Mouse (Mus musculus) hindbrain, embryonic 13.5 days (tissue): Measurements from ENCODE around the gene Slc30a5. TPM values are rescaled to one million over a fixed set of nuclear protein-coding genes. Genes with fewer than 3 reads are reported as not detected.
A peak's percentile ranks its signal among the peaks of the same experiment; 100 is the strongest.
"Not testable (repeated sequence)": the region's sequence is repeated elsewhere in the genome, so short reads cannot be mapped to it uniquely, and the experiment has no call there.

Experiments used
- ATAC-seq: fragments of 200-750 bp; cut with Nextera tagmentation; 2 replicates; pipeline ENCODE4 v1.8.0; 2017; ENCODE audit warnings: moderate TSS enrichment; ENCODE audit not compliant: low FRiP score
- H3K27ac ChIP-seq: fragments of 300-500 bp; sonication (generic); 2 replicates; pipeline ENCODE4 v1.5.1; 2015; ENCODE audit warnings: inconsistent platforms, mild to moderate bottlenecking, moderate library complexity
- H3K27me3 ChIP-seq: fragments of 300-500 bp; sonication (generic); 2 replicates; pipeline ENCODE4 v1.6.1; 2015; ENCODE audit warnings: mild to moderate bottlenecking, inconsistent platforms
- H3K36me3 ChIP-seq: fragments of 300-500 bp; sonication (generic); 2 replicates; pipeline ENCODE4 v1.6.1; 2015; ENCODE audit warnings: mild to moderate bottlenecking, inconsistent platforms
- H3K4me1 ChIP-seq: fragments of 300-500 bp; sonication (generic); replicated peaks from 2 replicates; pipeline ENCODE4 v1.6.1; 2015; ENCODE audit warnings: inconsistent platforms
- H3K4me2 ChIP-seq: fragments of 300-500 bp; sonication (generic); 2 replicates; pipeline ENCODE4 v1.6.1; 2015; ENCODE audit warnings: inconsistent platforms, mild to moderate bottlenecking, moderate library complexity
- H3K4me3 ChIP-seq: fragments of 300-500 bp; sonication (generic); 2 replicates; pipeline ENCODE4 v1.5.1; 2015; ENCODE audit warnings: mild to moderate bottlenecking, inconsistent platforms
- H3K9ac ChIP-seq: fragments of 300-500 bp; sonication (generic); 2 replicates; pipeline ENCODE4 v1.6.1; 2015; ENCODE audit warnings: mild to moderate bottlenecking, inconsistent platforms
- H3K9me3 ChIP-seq: fragments of 300-500 bp; sonication (generic); 2 replicates; pipeline ENCODE4 v1.6.1; 2016; ENCODE audit warnings: inconsistent platforms
- WGBS: fragments of 180-500 bp; shearing (Covaris S2); methylation state at CpG from one replicate; pipeline ENCODE4 v1.1.7; 2015; 5-methylcytosine and 5-hydroxymethylcytosine counted together
- polyA plus RNA-seq: library from polyadenylated mRNA; unstranded; fragments of >200 nt; fragmentation: Nextera tagmentation; extraction: Ambion mirVana; gene quantifications from 2 replicates; pipeline ENCODE4 v1.2.1, GENCODE M21; 2015

The Slc30a5 gene
- polyA plus RNA-seq, 1 experiment from 2014 or later = 32.9 TPM

DNA sequence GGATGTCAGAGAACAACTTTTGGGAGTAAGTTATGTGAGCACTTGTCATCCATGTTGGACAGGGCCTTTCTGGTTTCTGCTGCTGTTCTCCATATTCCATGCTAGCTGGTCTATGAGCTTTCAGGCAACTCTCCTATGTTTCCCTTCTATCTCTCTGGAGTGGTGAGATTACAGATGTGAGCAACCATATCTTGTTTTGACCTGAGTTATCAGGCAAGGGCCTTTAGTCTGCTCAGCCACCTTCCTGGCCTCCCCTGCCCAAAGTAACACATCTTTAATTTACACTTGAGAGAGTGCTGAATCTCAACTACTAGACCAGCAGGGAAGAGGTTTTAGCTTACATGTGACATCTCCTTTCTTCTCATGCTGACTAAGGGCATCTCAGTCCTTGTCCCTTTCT lies 32.5 kb upstream of the Slc30a5 start:
- H3K27me3 ChIP-seq = no peaks in the 10 kb centered on the region
- H3K9ac ChIP-seq = no peak overlapping the region
- no peak for ATAC-seq
- H3K9me3 ChIP-seq = no peaks in the 10 kb centered on the region
- H3K4me1 ChIP-seq = no peaks in the 10 kb centered on the region; the same call in 1 of the 2 replicates
- no peaks in the 10 kb centered on the region for H3K36me3 ChIP-seq
- no peak overlapping the region for H3K27ac ChIP-seq
- no peak overlapping the region for H3K4me2 ChIP-seq
- H3K4me3 ChIP-seq = no peak overlapping the region

DNA sequence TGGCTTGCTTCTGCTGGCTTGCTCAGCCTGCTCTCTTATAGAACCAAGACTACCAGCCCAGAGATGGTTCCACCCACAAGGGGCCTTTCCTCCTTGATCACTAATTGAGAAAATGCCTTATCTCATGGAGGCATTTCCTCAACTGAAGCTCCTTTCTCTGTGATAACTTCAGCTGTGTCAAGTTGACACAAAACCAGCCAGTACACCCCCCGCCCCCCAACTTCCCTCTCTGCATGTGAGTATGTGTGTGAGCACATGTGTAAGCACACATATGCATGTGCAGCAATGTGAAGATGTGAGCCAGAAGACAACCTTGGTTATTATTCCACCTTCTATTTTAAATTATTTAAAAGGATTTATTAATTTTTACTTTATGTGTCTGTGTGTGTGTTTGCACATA lies 30.7 kb upstream of the Slc30a5 start:
- H3K4me1 ChIP-seq, H3K36me3 ChIP-seq, H3K4me3 ChIP-seq, ATAC-seq, H3K27me3 ChIP-seq, H3K9ac ChIP-seq, H3K27ac ChIP-seq, H3K4me2 ChIP-seq, H3K9me3 ChIP-seq: not testable (repeated sequence)
- 86% methylated on average over 1 of the region's 1 CpGs for WGBS

DNA sequence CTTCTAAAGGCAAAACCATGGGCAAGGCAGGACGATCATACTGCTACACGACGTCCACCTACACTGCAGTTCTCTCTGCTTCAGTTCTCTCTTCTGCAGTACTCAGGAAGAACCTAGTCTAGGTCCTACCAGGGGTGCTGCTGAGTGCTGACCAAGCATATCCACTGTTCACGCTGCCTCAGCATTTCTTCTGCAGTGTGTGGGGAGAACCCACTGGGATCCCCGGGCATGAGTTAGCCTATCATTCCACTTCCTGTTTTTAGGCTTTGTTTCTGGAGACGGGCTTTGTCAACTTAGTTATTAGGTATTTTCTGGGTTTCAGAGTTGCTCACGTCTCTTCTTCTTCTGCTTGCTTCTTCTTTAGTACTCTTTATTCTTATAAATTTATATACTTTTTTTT lies 25.9 kb upstream of the Slc30a5 start:
- H3K9me3 ChIP-seq = no peaks in the 10 kb centered on the region
- ATAC-seq = no peak
- H3K4me1 ChIP-seq = no peaks in the 10 kb centered on the region
- H3K27ac ChIP-seq = no peak overlapping the region
- no peak overlapping the region for H3K9ac ChIP-seq
- H3K27me3 ChIP-seq = no peaks in the 10 kb centered on the region
- no peaks in the 10 kb centered on the region for H3K36me3 ChIP-seq
- H3K4me3 ChIP-seq = no peak overlapping the region
- no peak overlapping the region for H3K4me2 ChIP-seq
- WGBS = 87% methylated on average over 7 of the region's 7 CpGs

DNA sequence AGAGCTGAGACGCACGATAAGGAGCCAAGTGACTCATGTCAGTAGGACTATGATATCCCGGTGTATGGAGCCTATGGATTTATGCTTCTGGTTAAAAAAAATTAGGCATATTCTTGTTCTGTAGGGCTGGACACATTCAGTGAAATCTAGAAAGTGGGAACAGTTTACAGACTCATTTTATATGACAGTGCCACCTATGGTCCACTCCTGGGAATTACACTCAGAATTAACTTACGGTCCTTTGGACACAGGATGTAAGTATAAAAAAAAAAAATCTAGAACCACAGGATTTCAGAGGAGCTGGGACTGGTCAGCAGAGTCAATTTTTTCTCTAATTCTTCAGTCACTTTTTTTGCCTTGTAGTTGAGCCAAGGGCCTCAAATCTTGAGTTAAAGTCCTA lies 20.9 kb upstream of the Slc30a5 start:
- Histone ChIP-seq H3K9me3 (no peaks in the 10 kb centered on the region), H3K4me2 (no peak overlapping the region), H3K4me3 (no peak overlapping the region), H3K27ac (no peak overlapping the region), H3K36me3 (no peaks in the 10 kb centered on the region), H3K4me1 (no peaks in the 10 kb centered on the region), H3K9ac (no peak overlapping the region), H3K27me3 (no peaks in the 10 kb centered on the region)
- 57% methylated on average over 4 of the region's 4 CpGs for WGBS
- ATAC-seq = no peak

DNA sequence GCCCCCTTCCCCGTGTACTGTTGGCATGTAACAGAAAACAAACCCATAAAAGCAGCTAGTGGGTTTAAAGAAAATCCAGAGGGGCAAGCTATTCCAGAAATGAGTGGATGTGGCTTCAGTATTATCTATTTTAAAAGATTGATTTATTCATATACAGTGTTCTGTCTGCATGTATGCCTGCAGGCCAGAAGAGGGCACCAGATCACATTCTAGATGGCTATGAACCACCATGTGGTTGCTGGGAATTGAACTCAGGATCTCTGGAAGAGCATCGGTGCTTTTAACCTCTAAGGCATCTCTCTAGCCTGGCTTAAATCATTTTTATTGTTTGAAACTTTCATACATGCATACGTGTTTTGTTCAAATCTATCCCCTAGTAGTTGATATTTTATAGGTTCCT lies 19.9 kb upstream of the Slc30a5 start:
- Histone ChIP-seq H3K9me3 (no peaks in the 10 kb centered on the region), H3K27ac (no peak overlapping the region), H3K9ac (no peak overlapping the region), H3K4me1 (no peaks in the 10 kb centered on the region), H3K27me3 (no peaks in the 10 kb centered on the region), H3K36me3 (no peaks in the 10 kb centered on the region), H3K4me2 (no peak overlapping the region), H3K4me3 (no peak overlapping the region)
- WGBS = 71% methylated on average over 3 of the region's 3 CpGs
- no peak for ATAC-seq

DNA sequence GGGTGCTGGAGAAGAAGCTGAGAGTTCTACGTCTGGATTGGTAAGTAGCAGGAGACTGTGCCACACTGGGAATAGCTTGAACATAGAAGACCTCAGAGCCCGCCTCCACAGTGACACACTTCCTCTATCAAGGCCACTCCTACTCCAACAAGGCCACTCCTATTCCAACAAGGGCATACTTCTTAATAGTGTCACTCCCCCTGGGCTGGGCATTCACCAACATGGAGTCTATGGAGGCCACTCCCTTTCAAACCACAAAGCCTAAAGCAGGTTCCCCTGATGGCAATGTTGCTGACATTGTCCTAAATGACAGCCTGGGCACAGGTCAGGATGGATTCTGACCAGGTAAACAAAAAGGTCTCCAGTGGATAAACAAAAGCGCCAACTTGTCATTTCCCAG lies 15.9 kb upstream of the Slc30a5 start:
- no peaks in the 10 kb centered on the region for H3K36me3 ChIP-seq
- no peaks in the 10 kb centered on the region for H3K9me3 ChIP-seq
- no peaks in the 10 kb centered on the region for H3K27me3 ChIP-seq
- no peak for ATAC-seq
- 0 out of 2 replicates have a peak, but pooled peaks cover 2% of the 10 kb centered on the region for H3K4me1 ChIP-seq
- H3K4me2 ChIP-seq = no peak overlapping the region
- no peak overlapping the region for H3K9ac ChIP-seq
- 99% methylated on average over 3 of the region's 3 CpGs for WGBS
- H3K4me3 ChIP-seq = no peak overlapping the region
- no peak overlapping the region for H3K27ac ChIP-seq

DNA sequence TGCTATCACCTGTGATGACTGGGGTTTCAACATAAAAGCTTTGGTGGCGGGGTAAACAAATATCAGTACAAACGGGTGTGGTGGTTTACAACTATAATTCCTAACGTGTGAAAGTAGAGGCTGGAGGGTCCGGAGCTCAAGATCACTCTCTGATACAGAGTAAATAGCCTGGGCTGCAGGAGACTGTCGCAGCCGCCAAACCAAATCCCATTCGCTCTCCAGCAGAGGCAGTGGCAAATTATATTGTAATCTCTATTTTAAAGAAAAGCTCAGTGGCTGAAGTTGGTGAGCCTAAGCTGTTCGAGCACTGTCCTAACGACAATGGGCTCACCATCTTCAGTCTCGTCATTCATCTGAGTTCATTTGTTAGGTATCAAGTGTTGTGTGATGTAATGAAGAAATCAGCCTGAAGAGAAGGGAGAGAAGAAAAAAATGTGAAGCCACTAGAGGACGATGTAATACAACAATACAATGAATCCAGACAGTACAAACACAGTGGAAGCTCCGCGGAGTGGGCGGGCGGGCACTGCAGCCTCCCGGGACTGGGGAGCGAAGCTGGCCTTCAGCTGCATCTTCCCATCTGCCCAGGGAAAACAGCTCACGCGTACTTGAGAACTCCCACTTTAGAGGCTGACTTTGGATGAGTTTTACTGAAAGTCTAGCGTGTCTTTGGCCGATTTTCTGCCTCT lies 13.8 kb upstream of the Slc30a5 start:
- Histone ChIP-seq H3K27ac (no peak overlapping the region), H3K4me3 (no peak overlapping the region), H3K27me3 (no peaks in the 10 kb centered on the region), H3K36me3 (no peaks in the 10 kb centered on the region), H3K4me2 (peak overlapping the region; percentile 34), H3K4me1 (0 out of 2 replicates have a peak, but pooled peaks cover 2% of the 10 kb centered on the region), H3K9ac (no peak overlapping the region), H3K9me3 (no peaks in the 10 kb centered on the region)
- peak; percentile 75; the same call in 1 of the 2 replicates for ATAC-seq
- WGBS = 52% methylated on average over 21 of the region's 21 CpGs

DNA sequence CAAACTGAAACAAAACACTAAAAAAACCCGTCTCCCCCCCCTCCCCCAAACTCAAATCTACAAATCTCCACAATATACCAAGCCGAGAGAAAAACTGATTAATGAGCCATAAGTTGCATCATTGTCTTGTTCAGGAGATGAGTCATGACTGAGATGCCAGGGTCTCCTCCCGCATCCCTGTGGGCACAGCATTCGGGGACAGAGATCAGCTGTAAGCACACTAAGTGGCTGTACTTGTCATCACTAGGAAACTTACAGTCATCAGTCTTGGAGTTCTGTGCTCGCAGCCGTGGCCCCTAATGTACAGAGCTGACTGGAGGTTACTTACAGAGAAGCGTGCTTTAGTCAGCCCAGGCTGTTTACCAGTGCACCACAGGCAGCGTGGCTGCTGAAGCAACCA lies 13.0 kb upstream of the Slc30a5 start:
- Histone ChIP-seq H3K4me2 (no peak overlapping the region), H3K9ac (no peak overlapping the region), H3K27ac (no peak overlapping the region), H3K9me3 (no peaks in the 10 kb centered on the region), H3K27me3 (no peaks in the 10 kb centered on the region), H3K36me3 (no peaks in the 10 kb centered on the region), H3K4me1 (0 out of 2 replicates have a peak, but pooled peaks cover 2% of the 10 kb centered on the region), H3K4me3 (no peak overlapping the region)
- WGBS = 81% methylated on average over 8 of the region's 8 CpGs
- ATAC-seq = no peak

DNA sequence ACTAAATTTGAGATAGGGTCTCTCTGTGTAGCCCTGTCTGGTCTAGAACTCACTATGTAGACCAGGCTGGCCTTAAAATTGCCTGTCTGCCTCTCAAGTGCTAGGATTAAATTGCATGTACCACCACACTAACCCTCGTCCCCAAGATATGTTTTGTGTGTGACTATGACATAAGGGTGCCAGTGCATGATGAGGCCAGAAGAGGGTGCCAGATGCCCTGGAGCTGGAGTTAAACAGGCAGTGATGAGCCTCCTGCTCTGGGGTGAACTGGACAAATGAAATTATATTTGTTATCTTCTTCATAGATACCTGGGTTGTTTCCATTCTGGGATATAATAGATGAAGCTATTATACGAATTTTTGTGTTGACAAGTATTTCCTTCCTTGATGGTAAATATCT lies 10.7 kb upstream of the Slc30a5 start:
- 0 out of 2 replicates have a peak, but pooled peaks cover 2% of the 10 kb centered on the region for H3K4me1 ChIP-seq
- H3K4me2 ChIP-seq = no peak overlapping the region
- H3K9ac ChIP-seq = no peak overlapping the region
- WGBS = 82% methylated on average over 2 of the region's 2 CpGs
- H3K27me3 ChIP-seq = no peaks in the 10 kb centered on the region
- H3K36me3 ChIP-seq = no peaks in the 10 kb centered on the region
- no peak overlapping the region for H3K27ac ChIP-seq
- H3K4me3 ChIP-seq = no peak overlapping the region
- no peak for ATAC-seq
- H3K9me3 ChIP-seq = no peaks in the 10 kb centered on the region

DNA sequence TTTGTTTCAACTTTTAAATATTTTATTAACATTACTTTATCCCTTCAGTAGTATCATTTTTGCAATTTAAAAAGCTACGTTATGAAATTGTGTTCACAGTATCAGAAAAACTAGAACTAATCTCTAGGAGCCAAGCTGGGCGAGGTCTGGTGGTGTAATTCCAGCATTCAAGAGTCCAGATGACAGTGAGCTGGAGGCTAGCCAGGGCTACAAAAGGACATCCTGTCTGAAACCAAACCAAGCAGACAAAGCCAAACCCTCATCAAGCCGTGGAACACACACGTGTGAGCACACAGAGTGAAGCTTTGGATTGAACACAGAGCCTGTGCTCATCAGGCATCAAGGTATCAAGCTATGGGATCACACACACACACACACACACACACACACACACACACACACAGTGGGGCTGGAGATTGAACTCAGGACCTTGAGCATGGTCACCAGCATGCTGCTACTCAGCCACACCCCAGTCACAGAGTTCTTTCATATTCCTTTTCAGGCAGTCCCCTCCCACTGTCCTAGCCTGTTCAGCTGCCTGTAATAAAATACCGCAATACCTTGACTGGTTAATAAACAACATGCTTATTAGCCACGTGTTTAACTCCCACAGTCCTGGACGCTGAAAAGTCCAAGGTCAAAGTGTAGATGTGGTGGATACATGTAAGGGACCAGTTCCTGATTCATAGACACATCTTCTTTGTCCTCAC lies 9.9 kb upstream of the Slc30a5 start:
- Histone ChIP-seq H3K9me3 (no peaks in the 10 kb centered on the region), H3K9ac (no peak overlapping the region), H3K36me3 (no peaks in the 10 kb centered on the region), H3K27me3 (no peaks in the 10 kb centered on the region), H3K27ac (no peak overlapping the region), H3K4me2 (no peak overlapping the region), H3K4me1 (0 out of 2 replicates have a peak, but pooled peaks cover 2% of the 10 kb centered on the region), H3K4me3 (no peak overlapping the region)
- WGBS = 87% methylated on average over 7 of the region's 7 CpGs
- no peak for ATAC-seq

DNA sequence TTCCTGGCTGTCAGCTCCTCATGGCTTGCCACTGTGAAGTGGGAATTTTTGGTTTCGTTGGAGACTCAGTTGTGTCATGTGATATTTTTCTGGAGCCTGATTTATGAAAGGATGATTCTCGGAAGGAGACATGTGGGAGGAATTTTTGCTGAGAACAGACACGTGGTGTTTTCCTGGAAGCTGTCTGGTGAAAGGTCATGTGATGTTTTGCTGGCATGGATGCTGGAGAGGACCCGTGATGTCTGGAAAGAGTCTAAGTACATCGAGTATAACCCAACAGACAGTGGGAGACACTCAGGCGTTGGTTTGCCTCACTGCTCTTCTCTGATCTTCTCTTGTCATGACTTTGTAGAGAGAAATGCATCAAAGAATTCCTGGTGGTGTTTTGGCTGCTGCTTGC lies 8.5 kb upstream of the Slc30a5 start:
- H3K4me3 ChIP-seq = no peak overlapping the region
- no peaks in the 10 kb centered on the region for H3K4me1 ChIP-seq
- H3K9me3 ChIP-seq = no peaks in the 10 kb centered on the region
- 86% methylated on average over 6 of the region's 6 CpGs for WGBS
- H3K36me3 ChIP-seq = no peaks in the 10 kb centered on the region
- H3K27ac ChIP-seq = no peak overlapping the region
- no peak for ATAC-seq
- H3K27me3 ChIP-seq = no peaks in the 10 kb centered on the region
- no peak overlapping the region for H3K9ac ChIP-seq
- H3K4me2 ChIP-seq = no peak overlapping the region

DNA sequence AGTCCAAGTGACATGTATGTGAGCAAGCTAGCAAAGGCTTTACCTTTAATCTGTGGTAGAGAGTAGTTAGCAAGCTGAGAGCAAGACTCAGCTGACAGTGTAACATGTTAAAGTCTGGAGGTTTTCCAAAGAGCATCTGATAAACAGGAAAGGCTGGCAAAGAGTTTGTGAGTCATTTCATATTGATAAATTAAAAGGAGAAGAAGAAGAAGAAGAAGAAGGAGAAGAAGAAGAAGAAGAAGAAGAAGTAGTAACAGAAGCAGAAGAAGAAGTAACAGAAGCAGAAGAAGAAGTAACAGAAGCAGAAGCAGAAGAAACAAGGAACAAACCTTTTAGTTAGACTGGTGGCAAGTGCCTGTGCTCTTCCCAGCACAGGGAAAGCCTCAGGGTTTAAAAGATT lies 1.6 kb upstream of the Slc30a5 start:
- no peak overlapping the region for H3K9ac ChIP-seq
- no peak overlapping the region for H3K4me3 ChIP-seq
- H3K27ac ChIP-seq = no peak overlapping the region
- H3K36me3 ChIP-seq = no peaks in the 10 kb centered on the region
- ATAC-seq = no peak
- no peaks in the 10 kb centered on the region for H3K9me3 ChIP-seq
- H3K4me1 ChIP-seq = peaks cover 22% of the 10 kb centered on the region
- no peaks in the 10 kb centered on the region for H3K27me3 ChIP-seq
- no peak overlapping the region for H3K4me2 ChIP-seq

DNA sequence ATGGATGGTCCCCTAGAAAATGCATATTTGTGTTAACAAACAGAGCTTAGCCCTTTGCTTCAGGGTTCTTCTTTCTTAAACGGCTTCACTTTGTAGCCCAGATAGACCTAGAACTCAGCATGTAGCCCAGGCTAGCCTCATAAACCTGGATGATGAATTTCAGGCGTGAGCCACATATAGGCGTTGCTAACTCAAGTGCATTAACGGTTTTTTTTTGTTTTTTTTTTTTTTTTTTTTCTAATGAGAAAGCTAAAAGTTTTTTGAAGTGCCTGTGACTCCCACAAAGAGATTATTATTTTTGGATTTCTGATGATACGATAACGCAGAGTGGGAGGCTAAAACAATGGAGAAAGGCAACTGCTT lies 394 bp upstream of the Slc30a5 start:
- no peaks in the 10 kb centered on the region for H3K36me3 ChIP-seq
- peak overlapping the region; percentile 20; the same call in 1 of the 2 replicates for H3K4me2 ChIP-seq
- H3K27ac ChIP-seq = no peak overlapping the region
- peak overlapping the region; percentile 81 for H3K4me3 ChIP-seq
- H3K4me1 ChIP-seq = peaks cover 22% of the 10 kb centered on the region
- 62% methylated on average over 6 of the region's 6 CpGs for WGBS
- no peaks in the 10 kb centered on the region for H3K9me3 ChIP-seq
- no peak for ATAC-seq
- H3K27me3 ChIP-seq = no peaks in the 10 kb centered on the region
- no peak overlapping the region for H3K9ac ChIP-seq
